Mouse (Mus musculus): ENCODE results near the gene Gm8138.
"Not testable (repeated sequence)": the region's sequence is repeated elsewhere in the genome, so short reads cannot be mapped to it uniquely, and the experiment has no call there.

Gene Gm8138

DNA sequence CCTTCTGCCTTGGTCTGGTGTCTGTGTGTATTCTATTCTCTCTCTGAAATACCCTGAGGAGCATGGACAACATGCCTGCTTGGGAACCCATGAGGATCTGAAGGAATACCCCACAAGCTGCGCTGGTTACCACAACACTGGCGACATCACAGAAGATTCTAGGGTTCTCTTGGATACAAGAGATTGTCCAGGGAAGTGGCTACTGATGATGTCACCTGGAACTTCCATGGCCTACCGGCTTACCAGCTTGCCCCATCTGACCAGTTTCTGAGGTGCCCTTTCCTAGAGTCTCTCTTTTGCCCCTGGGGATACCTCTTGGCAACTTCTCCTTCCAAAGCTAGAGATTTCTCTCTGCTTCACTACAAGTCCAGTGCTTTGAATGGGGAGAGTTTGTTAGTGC, at the start of gene Gm8138:
TSS of gene Gm8138 (minus strand) at position 101 of the 400 bp plus-strand sequence.
- not testable (repeated sequence) for DNase-seq (ENCODE audit: extremely low spot score, low spot score)

DNA sequence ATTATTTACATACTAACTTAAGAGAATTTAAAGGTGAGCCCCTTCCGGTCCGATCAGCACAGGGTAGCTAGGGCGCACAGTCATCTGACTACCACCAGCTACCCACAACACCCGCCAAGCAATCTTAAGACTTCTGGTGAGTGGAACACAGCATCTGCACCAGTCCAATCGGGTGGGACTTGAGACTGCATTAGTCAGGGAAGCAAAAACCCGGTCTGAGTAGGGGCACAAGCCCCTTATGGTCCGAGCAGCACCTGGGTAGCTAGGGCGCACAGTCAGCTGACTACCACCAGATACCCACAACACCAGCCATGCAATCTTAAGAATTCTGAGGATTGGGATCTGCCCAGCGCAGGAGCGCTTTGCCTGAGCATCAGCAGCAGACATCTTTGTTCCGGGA, 54.4 kb downstream of the Gm8138 start:
- DNase-seq (ENCODE audit: extremely low spot score, low spot score): not testable (repeated sequence)
